Mouse (Mus musculus) lung, embryonic 15.5 days (tissue): ENCODE data around the gene Gm45208. TPM values are rescaled to one million over a fixed set of nuclear protein-coding genes. Genes with fewer than 3 reads are reported as not detected.
A peak's percentile ranks its signal among the peaks of the same experiment; 100 is the strongest.
"Not testable (repeated sequence)": the region's sequence is repeated elsewhere in the genome, so short reads cannot be mapped to it uniquely, and the experiment has no call there.

Experiments
- ATAC-seq: fragments of 200-750 bp; cut with Nextera tagmentation; 2 replicates; pipeline ENCODE4 v1.8.0; 2017; ENCODE audit warnings: moderate number of reproducible peaks, borderline replicate concordance; ENCODE audit not compliant: low FRiP score, low TSS enrichment; ENCODE audit errors: extremely low read depth
- H3K27ac ChIP-seq: fragments of 300-500 bp; sonication (generic); 2 replicates; pipeline ENCODE4 v1.5.1; 2015; ENCODE audit warnings: moderate library complexity, mild to moderate bottlenecking, inconsistent platforms
- H3K27me3 ChIP-seq: fragments of 300-500 bp; sonication (generic); 2 replicates; pipeline ENCODE4 v1.6.1; 2015; ENCODE audit warnings: inconsistent platforms
- H3K36me3 ChIP-seq: fragments of 300-500 bp; sonication (generic); 2 replicates; pipeline ENCODE4 v1.6.1; 2015; ENCODE audit warnings: inconsistent platforms
- H3K4me1 ChIP-seq: fragments of 300-500 bp; sonication (generic); 2 replicates; pipeline ENCODE4 v1.6.1; 2015; ENCODE audit warnings: inconsistent platforms
- H3K4me2 ChIP-seq: fragments of 300-500 bp; sonication (generic); 2 replicates; pipeline ENCODE4 v1.6.1; 2015; ENCODE audit warnings: inconsistent platforms, mild to moderate bottlenecking, moderate library complexity
- H3K4me3 ChIP-seq: fragments of 300-500 bp; sonication (generic); 2 replicates; pipeline ENCODE4 v1.5.1; 2015; ENCODE audit warnings: mild to moderate bottlenecking, inconsistent platforms
- H3K9ac ChIP-seq: fragments of 300-500 bp; sonication (generic); 2 replicates; pipeline ENCODE4 v1.6.1; 2015; ENCODE audit warnings: inconsistent platforms
- H3K9me3 ChIP-seq: fragments of 300-500 bp; sonication (generic); 2 replicates; pipeline ENCODE4 v1.6.1; 2016; ENCODE audit warnings: inconsistent platforms
- WGBS: fragments of 180-500 bp; shearing (Covaris S2); methylation state at CpG from one replicate; pipeline ENCODE4 v1.1.7; 2015; 5-methylcytosine and 5-hydroxymethylcytosine counted together
- polyA plus RNA-seq: library from polyadenylated mRNA; unstranded; fragments of >200 nt; fragmentation: Nextera tagmentation; extraction: Ambion mirVana; gene quantifications from 2 replicates; pipeline ENCODE4 v1.2.1, GENCODE M21; 2015

Gm45208 gene
- polyA plus RNA-seq, 1 experiment from 2014 or later: not detected

DNA sequence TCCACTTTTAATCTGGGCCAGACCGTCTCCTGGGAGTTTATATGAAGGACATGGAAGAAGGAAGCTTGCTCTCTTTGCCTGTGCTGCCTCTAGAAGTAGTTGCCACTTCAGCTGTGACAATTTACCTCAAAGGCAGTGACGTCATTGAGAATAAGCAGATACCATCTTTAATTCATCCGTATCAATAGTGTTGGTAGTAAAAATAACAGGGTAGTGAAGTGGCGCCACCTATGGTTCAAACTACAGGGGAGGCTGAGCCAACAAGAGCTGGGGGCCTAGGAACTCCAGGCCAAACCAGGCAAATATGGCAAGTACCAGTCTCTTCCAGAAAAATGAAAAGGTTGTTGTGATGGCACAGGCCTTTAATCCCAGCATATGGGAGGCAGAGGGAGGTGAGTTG is 29.2 kb upstream of the Gm45208 start:
- no peak for ATAC-seq
- Histone ChIP-seq H3K27me3 (no peaks in the 10 kb centered on the region), H3K27ac (no peak overlapping the region), H3K4me3 (no peak overlapping the region), H3K9me3 (no peaks in the 10 kb centered on the region), H3K4me1 (no peaks in the 10 kb centered on the region), H3K36me3 (no peaks in the 10 kb centered on the region), H3K4me2 (no peak overlapping the region), H3K9ac (no peak overlapping the region)
- 35% methylated on average over 4 of the region's 4 CpGs for WGBS

DNA sequence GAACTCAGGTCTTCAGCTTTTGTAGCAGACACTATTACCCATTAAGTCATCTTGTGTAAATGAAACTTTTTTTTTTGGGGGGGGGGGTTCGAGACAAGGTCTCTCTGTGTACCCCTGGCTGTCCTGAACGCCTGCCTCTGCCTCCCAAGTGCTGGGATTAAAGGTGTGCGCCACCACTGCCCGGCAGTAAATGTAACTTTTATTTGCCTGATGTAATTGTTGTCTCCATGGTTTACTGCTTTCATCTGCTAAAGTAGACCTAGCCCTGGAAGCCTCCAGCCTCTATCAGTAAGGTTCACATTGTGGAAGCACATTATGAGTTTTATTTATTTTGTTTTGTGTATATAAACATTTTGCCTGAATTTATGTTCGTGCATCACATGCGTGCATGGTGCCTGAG is 25.5 kb upstream of the Gm45208 start:
- H3K27me3 ChIP-seq: no peaks in the 10 kb centered on the region
- H3K4me1 ChIP-seq: no peaks in the 10 kb centered on the region
- no peak overlapping the region for H3K9ac ChIP-seq
- H3K36me3 ChIP-seq: peaks cover 8% of the 10 kb centered on the region; the same call in 1 of the 2 replicates
- H3K4me3 ChIP-seq: peak overlapping the region; percentile 60; the same call in 1 of the 2 replicates
- H3K27ac ChIP-seq: no peak overlapping the region
- ATAC-seq: no peak
- peak overlapping the region; percentile 39; the same call in 1 of the 2 replicates for H3K4me2 ChIP-seq
- H3K9me3 ChIP-seq: no peaks in the 10 kb centered on the region
- WGBS: 42% methylated on average over 6 of the region's 6 CpGs

DNA sequence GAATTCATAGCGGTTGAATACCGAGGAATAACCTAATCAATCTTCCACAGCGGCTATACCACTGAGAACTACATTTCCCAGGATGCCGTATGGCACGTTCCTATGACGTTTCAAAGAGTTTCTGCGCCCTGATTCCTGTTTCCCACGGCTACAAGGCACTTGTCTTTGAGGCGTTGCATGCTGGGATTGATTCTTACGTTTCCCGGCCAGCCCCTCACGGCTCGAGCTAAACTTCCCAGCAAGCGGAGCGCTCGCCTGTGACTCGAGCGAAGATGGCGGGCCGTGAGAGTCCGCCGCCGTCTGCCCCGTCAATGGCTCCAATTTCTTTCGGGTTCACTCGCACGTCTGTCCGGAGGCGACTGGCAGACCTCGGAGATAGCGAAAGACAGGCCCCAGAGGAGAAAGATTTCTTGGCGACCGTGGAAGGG is 25.1 kb upstream of the Gm45208 start, which contains the start of gene Gpkow:
Gene Gpkow, plus strand, starts transcription at position 178 of the 428 bp plus-strand sequence.
- H3K9ac ChIP-seq: peak within 1 kb of the TSS; percentile 61
- no peaks in the 10 kb centered on the region for H3K4me1 ChIP-seq
- H3K4me3 ChIP-seq: peak within 1 kb of the TSS; percentile 60
- H3K4me2 ChIP-seq: peak within 1 kb of the TSS; percentile 55
- no peak within 1 kb of the TSS for H3K27ac ChIP-seq
- 9% methylated on average over 33 of the region's 33 CpGs for WGBS
- no peaks in the 10 kb centered on the region for H3K27me3 ChIP-seq
- peak; percentile 95 for ATAC-seq
- H3K9me3 ChIP-seq: no peaks in the 10 kb centered on the region
- H3K36me3 ChIP-seq: peaks cover 13% of the 10 kb centered on the region

DNA sequence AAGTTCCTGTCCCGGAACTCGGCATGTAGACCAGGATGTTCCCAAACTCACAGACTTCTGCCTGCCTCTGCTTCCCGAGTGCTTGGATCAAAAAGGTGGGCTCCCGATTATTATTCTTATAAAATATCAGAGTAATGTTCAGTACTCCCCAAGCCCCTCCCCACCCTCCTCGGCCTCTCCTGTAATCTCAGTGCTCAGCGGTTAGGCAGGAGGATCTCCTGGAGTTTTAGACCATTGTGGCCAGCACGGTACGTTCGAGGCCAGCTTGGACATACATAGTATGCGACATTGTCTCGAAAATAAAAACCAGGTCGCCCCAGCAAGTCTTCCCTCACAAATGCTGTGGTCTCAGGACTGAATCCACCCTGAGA is 8.3 kb upstream of the Gm45208 start:
- WGBS: 6% methylated on average over 6 of the region's 12 CpGs
- not testable (repeated sequence) for H3K36me3 ChIP-seq, H3K4me1 ChIP-seq, H3K27me3 ChIP-seq, ATAC-seq, H3K9me3 ChIP-seq, H3K27ac ChIP-seq
- Histone ChIP-seq H3K9ac (0 out of 2 replicates have a peak overlapping the region, but pooled peaks have one; percentile 22), H3K4me3 (peak overlapping the region; percentile 37), H3K4me2 (peak overlapping the region; percentile 50)

DNA sequence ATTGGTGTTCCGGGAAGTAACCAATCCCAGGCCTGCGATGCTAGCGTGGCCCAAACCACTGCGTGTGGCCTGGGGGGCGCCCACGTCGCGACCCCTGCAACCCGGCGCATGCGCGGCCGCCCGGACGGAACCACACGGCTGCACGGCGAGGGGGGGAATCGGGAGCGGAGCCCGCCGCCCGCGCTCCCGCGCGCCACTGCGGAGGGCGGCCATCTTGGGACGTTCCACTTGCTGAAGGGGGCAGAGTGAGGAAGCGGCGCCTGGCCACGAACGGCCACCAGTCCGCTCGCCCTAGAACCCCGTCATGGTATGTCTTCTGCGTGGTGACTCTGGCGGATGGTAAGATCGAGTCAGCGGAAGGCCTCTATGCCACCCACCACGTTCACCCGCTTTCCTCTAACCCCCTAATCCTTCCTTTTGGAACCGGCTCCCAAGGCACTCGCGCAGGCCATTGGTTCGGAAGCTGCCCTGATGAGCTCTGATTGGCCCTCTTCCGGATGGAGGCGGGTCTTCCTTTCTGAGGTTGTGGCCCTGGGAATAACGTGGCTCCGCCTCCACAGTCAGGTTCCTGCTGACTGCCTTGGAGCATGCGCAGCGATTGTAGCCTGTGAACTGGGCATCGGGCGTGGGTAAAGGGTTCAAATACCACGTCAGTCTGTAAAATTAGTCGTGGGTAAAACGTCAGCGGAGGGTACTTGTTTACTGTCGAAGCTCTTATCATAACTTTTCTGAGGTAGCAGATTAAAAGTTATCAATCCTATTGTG is 7.7 kb upstream of the Gm45208 start, which contains the start of gene Wdr45:
Gene Wdr45, plus strand, starts transcription at position 199 of the 765 bp plus-strand sequence.
- peak within 1 kb of the TSS; percentile 37 for H3K4me3 ChIP-seq
- ATAC-seq: peak; percentile 97
- H3K27ac ChIP-seq: not testable (repeated sequence)

DNA sequence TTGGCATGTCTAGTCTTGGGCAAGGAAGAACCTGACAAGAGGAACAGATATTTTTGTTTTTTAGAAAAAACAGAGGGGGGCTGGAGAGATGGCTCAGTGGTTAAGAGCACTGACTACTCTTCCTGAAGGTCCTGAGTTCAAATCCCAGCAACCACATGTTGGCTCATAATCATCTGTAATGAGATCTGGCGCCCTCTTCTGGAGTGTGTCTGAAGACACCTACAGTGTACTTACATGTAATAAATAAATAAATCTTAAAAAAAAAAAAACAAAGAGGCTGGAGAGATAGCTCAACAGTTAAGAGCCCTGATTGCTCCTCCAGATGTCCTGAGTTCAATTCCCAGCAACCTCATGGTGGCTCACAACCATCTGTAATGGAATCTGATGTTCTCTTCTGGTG is 6.0 kb upstream of the Gm45208 start:
- H3K36me3 ChIP-seq, H3K4me2 ChIP-seq, H3K4me3 ChIP-seq, H3K27me3 ChIP-seq, H3K27ac ChIP-seq, H3K9ac ChIP-seq, H3K4me1 ChIP-seq, ATAC-seq, H3K9me3 ChIP-seq: not testable (repeated sequence)
- WGBS: 39% methylated on average over 1 of the region's 1 CpGs

More for the DNA sequence above, 7.7 kb upstream of the Gm45208 start, which contains the start of gene Wdr45:
- H3K27me3 ChIP-seq, H3K9me3 ChIP-seq, H3K4me1 ChIP-seq, H3K36me3 ChIP-seq: not testable (repeated sequence)
- WGBS: 14% methylated on average over 25 of the region's 60 CpGs
- Histone ChIP-seq H3K4me2 (peak within 1 kb of the TSS; percentile 50), H3K9ac (0 out of 2 replicates have a peak within 1 kb of the TSS, but pooled peaks have one; percentile 22)

DNA sequence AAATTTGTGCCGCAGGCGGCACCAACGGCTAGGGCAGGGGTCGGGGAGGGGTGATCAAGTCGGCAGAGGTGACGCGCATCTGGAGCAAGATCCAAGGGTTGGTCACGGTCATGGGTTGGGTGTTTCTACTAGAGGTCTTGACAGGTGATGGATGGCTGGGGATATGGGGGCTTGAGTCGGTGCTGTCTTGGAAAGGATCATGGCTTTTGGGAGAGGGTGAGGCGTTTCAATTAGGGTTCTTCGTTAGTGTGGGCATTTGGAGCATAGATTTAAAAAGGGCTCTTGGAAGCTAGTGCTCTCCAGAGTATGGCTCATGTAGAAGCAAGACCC is 202 bp downstream of the Gm45208 start:
- no peaks in the 10 kb centered on the region for H3K9me3 ChIP-seq

DNA sequence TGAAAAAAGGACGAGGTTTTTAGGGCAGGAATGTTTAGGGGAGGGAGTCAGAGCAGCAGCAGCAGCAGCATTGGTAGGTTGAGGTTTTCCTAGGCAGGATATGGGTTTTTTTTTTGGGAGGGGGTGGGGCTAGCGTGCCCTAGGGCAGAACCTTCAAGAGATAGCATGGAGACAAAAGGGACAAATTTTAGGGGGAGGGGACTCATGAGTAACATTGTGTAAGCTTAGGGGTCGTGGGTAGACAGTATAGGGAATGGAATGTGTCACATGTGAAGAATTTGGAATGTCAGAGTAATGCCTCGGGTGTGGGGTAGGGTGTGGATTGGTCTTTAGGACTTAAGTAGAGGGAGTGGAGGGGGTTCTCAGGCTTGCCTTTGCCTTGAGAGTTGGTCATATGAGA is 646 bp downstream of the Gm45208 start:
- H3K4me3 ChIP-seq: peak overlapping the region; percentile 59
- no peaks in the 10 kb centered on the region for H3K9me3 ChIP-seq
- 19% methylated on average over 4 of the region's 4 CpGs for WGBS
- peak overlapping the region; percentile 96; the same call in 1 of the 2 replicates for H3K27ac ChIP-seq
- H3K27me3 ChIP-seq: no peaks in the 10 kb centered on the region
- peaks cover 7% of the 10 kb centered on the region for H3K4me1 ChIP-seq
- H3K36me3 ChIP-seq: 0 out of 2 replicates have a peak, but pooled peaks cover 3% of the 10 kb centered on the region
- peak overlapping the region; percentile 62 for H3K9ac ChIP-seq
- H3K4me2 ChIP-seq: peak overlapping the region; percentile 61
- ATAC-seq: no peak

More for the DNA sequence above, 202 bp downstream of the Gm45208 start:
- WGBS: 16% methylated on average over 11 of the region's 11 CpGs
- Histone ChIP-seq H3K4me3 (peak overlapping the region; percentile 59), H3K36me3 (0 out of 2 replicates have a peak, but pooled peaks cover 3% of the 10 kb centered on the region), H3K9ac (peak overlapping the region; percentile 62), H3K27me3 (no peaks in the 10 kb centered on the region), H3K4me2 (peak overlapping the region; percentile 61), H3K27ac (peak overlapping the region; percentile 96), H3K4me1 (peaks cover 5% of the 10 kb centered on the region; the same call in 1 of the 2 replicates)
- no peak; the same call in none of the 2 replicates for ATAC-seq

DNA sequence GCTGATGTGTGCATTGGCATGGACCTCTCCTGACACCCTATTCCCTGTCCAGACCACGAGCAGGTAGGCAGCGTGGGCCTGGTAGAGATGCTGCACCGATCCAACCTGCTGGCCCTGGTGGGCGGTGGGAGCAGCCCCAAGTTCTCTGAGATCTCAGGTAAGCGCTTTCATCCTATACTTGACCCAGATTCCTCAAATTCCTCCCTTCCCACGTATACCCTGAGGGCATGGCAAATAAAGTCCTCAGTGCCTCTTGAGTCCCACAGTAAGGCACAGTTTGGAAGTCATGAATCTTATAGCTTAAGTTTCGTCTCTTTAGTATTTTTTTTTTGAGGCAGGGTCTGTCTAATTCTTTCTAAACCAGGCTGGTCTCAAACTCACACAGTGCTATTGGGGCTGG is 2.1 kb downstream of the Gm45208 start:
- Histone ChIP-seq H3K4me1 (peaks cover 11% of the 10 kb centered on the region), H3K27me3 (no peaks in the 10 kb centered on the region), H3K4me2 (peak overlapping the region; percentile 61; the same call in 1 of the 2 replicates), H3K36me3 (0 out of 2 replicates have a peak, but pooled peaks cover 3% of the 10 kb centered on the region), H3K9ac (no peak overlapping the region), H3K9me3 (no peaks in the 10 kb centered on the region), H3K27ac (peak overlapping the region; percentile 59), H3K4me3 (no peak overlapping the region)
- 73% methylated on average over 7 of the region's 7 CpGs for WGBS
- ATAC-seq: no peak

DNA sequence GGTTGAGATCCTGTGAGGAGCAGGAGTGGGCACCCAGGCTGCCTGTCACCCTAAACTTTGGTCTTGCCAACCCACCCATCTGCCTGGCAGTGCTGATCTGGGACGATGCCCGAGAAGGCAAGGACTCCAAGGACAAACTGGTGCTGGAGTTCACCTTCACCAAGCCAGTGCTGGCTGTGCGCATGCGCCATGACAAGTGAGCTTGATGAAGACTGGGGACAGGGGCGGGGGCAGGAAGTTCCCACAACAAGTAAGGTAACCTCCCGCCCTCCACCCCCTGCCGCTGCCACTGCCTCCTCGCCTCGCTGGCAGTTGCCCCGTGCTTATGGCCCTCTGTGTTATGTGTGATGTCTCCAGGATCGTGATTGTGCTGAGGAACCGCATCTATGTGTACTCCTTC is 3.8 kb downstream of the Gm45208 start:
- Histone ChIP-seq H3K27ac (no peak overlapping the region), H3K27me3 (no peaks in the 10 kb centered on the region), H3K9ac (no peak overlapping the region), H3K4me2 (no peak overlapping the region), H3K4me3 (no peak overlapping the region), H3K9me3 (no peaks in the 10 kb centered on the region), H3K4me1 (peaks cover 11% of the 10 kb centered on the region), H3K36me3 (0 out of 2 replicates have a peak, but pooled peaks cover 3% of the 10 kb centered on the region)
- 83% methylated on average over 12 of the region's 12 CpGs for WGBS
- ATAC-seq: no peak

DNA sequence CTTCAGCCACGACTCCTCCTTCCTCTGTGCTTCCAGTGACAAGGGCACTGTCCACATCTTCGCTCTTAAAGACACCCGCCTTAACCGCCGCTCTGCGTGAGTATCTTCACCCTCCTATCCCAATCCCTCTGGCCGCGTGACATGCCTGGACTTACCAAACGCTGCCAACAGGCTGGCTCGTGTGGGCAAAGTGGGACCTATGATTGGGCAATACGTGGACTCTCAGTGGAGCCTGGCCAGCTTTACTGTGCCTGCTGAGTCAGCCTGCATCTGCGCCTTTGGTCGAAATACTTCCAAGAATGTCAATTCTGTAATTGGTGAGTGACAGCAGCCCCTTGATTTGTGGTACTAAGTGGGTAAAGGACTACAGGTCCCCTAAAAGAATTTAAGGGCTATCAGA is 5.1 kb downstream of the Gm45208 start:
- Histone ChIP-seq H3K4me2 (no peak overlapping the region), H3K4me1 (peaks cover 11% of the 10 kb centered on the region), H3K36me3 (0 out of 2 replicates have a peak, but pooled peaks cover 3% of the 10 kb centered on the region), H3K4me3 (no peak overlapping the region), H3K27me3 (no peaks in the 10 kb centered on the region), H3K27ac (no peak overlapping the region; the same call in 1 of the 2 replicates), H3K9ac (no peak overlapping the region), H3K9me3 (no peaks in the 10 kb centered on the region)
- 88% methylated on average over 13 of the region's 13 CpGs for WGBS
- no peak for ATAC-seq
